Mouse (Mus musculus) intestine, postnatal 0 days (tissue): Measurements from ENCODE around the gene Mmp19. TPM values are rescaled to one million over a fixed set of nuclear protein-coding genes. Genes with fewer than 3 reads are reported as not detected.

ENCODE experiments used
- ATAC-seq: fragments of 200-750 bp; cut with Nextera tagmentation; 2 replicates; pipeline ENCODE4 v1.8.0; 2017; ENCODE audit warnings: mild to moderate bottlenecking, moderate TSS enrichment, moderate library complexity
- H3K27ac ChIP-seq: fragments of 300-500 bp; sonication (generic); 2 replicates; pipeline ENCODE4 v1.5.1; 2014; ENCODE audit warnings: mild to moderate bottlenecking, low read depth, low read length, moderate library complexity
- H3K27me3 ChIP-seq: fragments of 300-500 bp; sonication (generic); replicated peaks from 2 replicates; pipeline ENCODE4 v1.6.1; 2014; ENCODE audit warnings: low read length, mixed read lengths; ENCODE audit not compliant: control insufficient read depth, insufficient read depth
- H3K36me3 ChIP-seq: fragments of 300-500 bp; sonication (generic); 2 replicates; pipeline ENCODE4 v1.6.1; 2014; ENCODE audit warnings: mild to moderate bottlenecking, moderate library complexity; ENCODE audit not compliant: control insufficient read depth, insufficient read depth
- H3K4me1 ChIP-seq: fragments of 300-500 bp; sonication (generic); replicated peaks from 2 replicates; pipeline ENCODE4 v1.6.1; 2014; ENCODE audit warnings: antibody characterized with exemption, low read length, mixed read lengths; ENCODE audit not compliant: control insufficient read depth, insufficient read depth
- H3K4me2 ChIP-seq: fragments of 300-500 bp; sonication (generic); replicated peaks from 2 replicates; pipeline ENCODE4 v1.6.1; 2014; ENCODE audit warnings: low read depth, mild to moderate bottlenecking, moderate library complexity
- H3K4me3 ChIP-seq: fragments of 300-500 bp; sonication (generic); 2 replicates; pipeline ENCODE4 v1.5.1; 2014; ENCODE audit warnings: low read depth, low read length
- H3K9ac ChIP-seq: fragments of 300-500 bp; sonication (generic); 2 replicates; pipeline ENCODE4 v1.6.1; 2014; ENCODE audit warnings: mild to moderate bottlenecking, low read depth, low read length
- H3K9me3 ChIP-seq: fragments of 300-500 bp; sonication (generic); 2 replicates; pipeline ENCODE4 v1.6.1; 2016; ENCODE audit warnings: mixed run types; ENCODE audit not compliant: control insufficient read depth
- CTCF ChIP-seq: sonication (generic); IDR thresholded peaks from 2 replicates; pipeline ENCODE4 v1.5.1; 2016; ENCODE audit warnings: low read depth, mild to moderate bottlenecking, control low read depth, antibody characterized with exemption, moderate library complexity
- WGBS: fragments of 180-500 bp; shearing (Covaris S2); extraction: QIAGEN DNeasy Blood & Tissue Kit; methylation state at CpG from one replicate; pipeline ENCODE4 v1.1.7; 2014; 5-methylcytosine and 5-hydroxymethylcytosine counted together
- polyA plus RNA-seq: library from polyadenylated mRNA; unstranded; fragments of >200 nt; fragmentation: Nextera tagmentation; extraction: Ambion mirVana; gene quantifications from 2 replicates; pipeline ENCODE4 v1.2.1, GENCODE M21; 2015

Mmp19 gene
- polyA plus RNA-seq, 1 experiment from 2014 or later = 1.4 TPM

DNA sequence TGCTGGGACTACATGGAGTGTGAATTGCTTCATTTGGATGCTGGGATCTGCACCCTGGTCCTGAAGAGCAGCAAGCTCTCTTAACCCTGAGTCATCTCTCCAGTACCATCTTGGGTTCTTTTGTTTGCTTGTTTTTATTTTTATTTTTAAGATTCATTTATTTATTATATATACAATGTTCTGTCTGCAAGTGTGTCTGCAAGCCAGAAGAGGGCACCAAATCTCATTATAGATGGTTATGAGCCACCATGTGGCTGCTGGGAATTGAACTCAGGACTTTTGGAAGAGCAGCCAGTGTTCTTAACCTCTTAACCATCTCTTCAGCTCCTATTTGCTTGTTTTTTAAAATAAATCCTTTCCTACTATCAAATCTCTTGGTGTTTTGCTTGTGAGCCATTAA, 46.7 kb downstream of the Mmp19 start:
- no peaks in the 10 kb centered on the region for H3K4me1 ChIP-seq
- H3K9me3 ChIP-seq = no peaks in the 10 kb centered on the region
- no peak overlapping the region for H3K27ac ChIP-seq
- no peaks in the 10 kb centered on the region for H3K27me3 ChIP-seq
- H3K4me3 ChIP-seq = no peak overlapping the region
- H3K9ac ChIP-seq = no peak overlapping the region
- peak; percentile 14; the same call in 1 of the 2 replicates for TF ChIP-seq CTCF
- H3K36me3 ChIP-seq = peaks cover 46% of the 10 kb centered on the region
- no peak overlapping the region for H3K4me2 ChIP-seq
- no peak for ATAC-seq

DNA sequence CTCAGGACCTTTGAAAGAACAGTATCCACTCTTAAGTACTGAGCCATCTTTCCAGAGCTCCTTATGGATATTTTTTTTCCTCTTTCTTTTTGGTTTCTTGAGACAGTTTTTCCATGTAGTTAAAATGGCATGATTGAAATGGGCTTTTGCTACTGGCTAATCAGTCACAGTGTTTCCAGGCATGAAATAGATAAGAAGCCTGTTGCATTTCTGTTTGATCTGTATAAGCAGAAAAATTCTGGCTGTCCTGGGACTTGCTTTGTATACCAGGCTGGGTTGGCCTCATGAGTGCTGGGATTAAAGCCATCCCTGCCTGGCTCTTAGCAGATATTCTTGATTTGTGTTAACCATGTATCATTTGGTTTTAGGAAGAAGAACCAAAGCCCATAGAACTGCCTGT, 48.7 kb downstream of the Mmp19 start:
- ATAC-seq = no peak
- Histone ChIP-seq H3K36me3 (peaks cover 52% of the 10 kb centered on the region), H3K9ac (no peak overlapping the region), H3K4me2 (no peak overlapping the region), H3K27ac (no peak overlapping the region), H3K4me1 (no peaks in the 10 kb centered on the region), H3K27me3 (no peaks in the 10 kb centered on the region), H3K4me3 (no peak overlapping the region), H3K9me3 (no peaks in the 10 kb centered on the region)
- TF ChIP-seq CTCF = no peak

DNA sequence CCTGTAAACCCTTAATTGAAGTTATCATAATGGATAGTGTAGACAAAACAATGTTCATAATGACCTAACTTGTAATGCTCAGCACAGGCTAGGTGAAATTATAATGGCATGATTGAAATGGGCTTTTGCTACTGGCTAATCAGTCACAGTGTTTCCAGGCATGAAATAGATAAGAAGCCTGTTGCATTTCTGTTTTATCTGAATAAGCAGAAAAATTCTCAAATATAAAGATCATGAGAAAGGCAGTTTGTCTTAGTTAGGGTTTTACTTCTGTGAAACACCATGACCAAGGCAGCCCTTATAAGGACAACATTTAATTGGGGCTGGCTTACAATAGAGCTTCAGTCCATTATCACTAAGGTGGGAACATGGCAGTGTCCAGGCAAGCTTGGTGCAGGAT, 49.9 kb downstream of the Mmp19 start:
- TF ChIP-seq CTCF = no peak
- Histone ChIP-seq H3K9me3 (no peaks in the 10 kb centered on the region), H3K4me2 (no peak overlapping the region), H3K36me3 (peaks cover 42% of the 10 kb centered on the region), H3K4me1 (no peaks in the 10 kb centered on the region), H3K9ac (no peak overlapping the region), H3K27ac (no peak overlapping the region; the same call in 1 of the 2 replicates), H3K27me3 (no peaks in the 10 kb centered on the region), H3K4me3 (no peak overlapping the region)
- ATAC-seq = no peak

DNA sequence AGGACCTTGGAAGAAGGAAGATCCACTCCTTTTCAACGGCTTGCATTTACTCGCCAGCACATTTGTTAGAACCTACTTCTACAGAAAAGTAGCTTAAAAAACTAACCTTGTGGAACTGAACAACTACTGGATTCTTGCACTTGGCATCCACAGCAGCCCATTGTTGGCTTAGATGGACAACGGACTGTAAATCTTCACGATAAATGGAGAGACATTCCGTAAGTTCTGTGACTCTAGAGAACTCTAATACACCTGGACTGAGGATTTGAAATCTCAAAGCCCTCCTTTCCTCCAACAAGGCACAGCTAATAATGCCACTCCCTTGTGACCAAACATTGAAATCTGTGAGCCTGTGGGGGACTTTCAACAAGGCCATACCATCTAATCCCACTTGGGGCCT, 52.5 kb downstream of the Mmp19 start:
- Histone ChIP-seq H3K4me1 (no peaks in the 10 kb centered on the region), H3K27me3 (no peaks in the 10 kb centered on the region), H3K9me3 (no peaks in the 10 kb centered on the region), H3K36me3 (peaks cover 46% of the 10 kb centered on the region), H3K27ac (no peak overlapping the region), H3K4me3 (no peak overlapping the region), H3K4me2 (no peak overlapping the region), H3K9ac (no peak overlapping the region)
- no peak for TF ChIP-seq CTCF
- ATAC-seq = no peak
- WGBS = 87% methylated on average over 5 of the region's 5 CpGs

DNA sequence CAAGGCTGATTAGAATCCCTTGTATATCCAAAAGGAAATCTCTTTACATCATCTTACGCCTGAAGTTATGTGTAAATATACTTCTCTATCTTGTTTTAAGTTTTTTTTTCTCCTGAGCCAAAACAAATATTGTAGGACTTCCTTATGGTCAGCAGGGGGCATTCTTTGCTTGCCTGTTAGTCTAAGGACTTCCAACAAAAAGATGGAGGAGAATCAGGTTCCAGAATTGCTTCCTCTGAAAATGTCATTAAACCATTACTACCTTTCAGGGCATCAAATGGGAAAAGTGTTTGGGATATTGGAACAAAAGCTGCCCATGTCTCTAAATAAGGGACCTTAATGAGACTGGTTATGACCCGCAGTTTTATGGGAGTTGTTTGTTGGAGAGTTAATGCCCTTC, 54.8 kb downstream of the Mmp19 start:
- TF ChIP-seq CTCF = peak; percentile 78
- 70% methylated on average over 2 of the region's 2 CpGs for WGBS

DNA sequence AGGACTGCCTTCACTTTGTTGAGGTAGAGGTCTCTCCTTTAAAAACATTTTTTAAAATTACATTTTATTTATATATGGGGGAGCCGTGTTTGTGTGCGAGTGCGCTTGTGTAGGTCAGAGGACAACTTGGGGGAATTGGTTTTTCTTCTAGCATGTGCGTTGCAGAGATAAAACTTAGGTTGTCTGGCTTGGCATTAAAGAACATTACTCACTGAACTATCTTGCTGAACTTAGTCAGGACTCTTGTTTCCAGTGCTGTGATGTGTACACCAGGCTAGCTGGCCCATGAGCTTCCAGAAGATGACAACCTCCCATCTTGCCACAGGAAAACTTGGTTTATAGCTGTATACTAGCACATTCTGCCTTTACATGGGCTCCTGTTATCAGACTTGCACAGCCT, 56.0 kb downstream of the Mmp19 start:
- no peaks in the 10 kb centered on the region for H3K9me3 ChIP-seq
- H3K4me2 ChIP-seq = no peak overlapping the region
- no peak for TF ChIP-seq CTCF
- H3K9ac ChIP-seq = no peak overlapping the region
- no peaks in the 10 kb centered on the region for H3K27me3 ChIP-seq
- no peak overlapping the region for H3K27ac ChIP-seq
- 95% methylated on average over 4 of the region's 4 CpGs for WGBS
- no peaks in the 10 kb centered on the region for H3K4me1 ChIP-seq
- peaks cover 56% of the 10 kb centered on the region for H3K36me3 ChIP-seq
- ATAC-seq = no peak
- no peak overlapping the region for H3K4me3 ChIP-seq

More for the DNA sequence above, 54.8 kb downstream of the Mmp19 start:
- H3K9ac ChIP-seq = no peak overlapping the region
- H3K27ac ChIP-seq = no peak overlapping the region
- H3K36me3 ChIP-seq = peaks cover 55% of the 10 kb centered on the region
- ATAC-seq = no peak
- no peaks in the 10 kb centered on the region for H3K9me3 ChIP-seq
- no peaks in the 10 kb centered on the region for H3K27me3 ChIP-seq
- H3K4me3 ChIP-seq = no peak overlapping the region
- no peaks in the 10 kb centered on the region for H3K4me1 ChIP-seq
- no peak overlapping the region for H3K4me2 ChIP-seq

DNA sequence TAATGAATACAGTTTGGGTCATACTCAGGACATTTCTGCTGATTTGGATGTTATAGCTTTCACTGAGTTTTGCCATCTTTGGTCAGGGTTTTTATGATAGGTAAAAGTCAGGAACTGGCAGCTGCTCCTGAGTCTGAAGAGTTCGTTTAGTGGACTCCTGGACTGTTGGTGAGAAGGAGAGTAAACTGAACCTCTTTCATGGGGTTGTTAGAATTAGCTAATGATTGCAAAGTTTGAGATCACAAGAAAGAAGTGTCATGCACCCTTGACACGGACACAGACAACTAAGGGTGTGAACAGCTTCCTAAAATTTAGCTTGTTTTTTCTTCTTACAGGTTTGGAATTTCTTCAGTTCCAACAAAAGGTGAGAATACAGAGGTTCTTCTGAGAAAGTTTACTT, 57.7 kb downstream of the Mmp19 start:
- no peak for ATAC-seq
- H3K27ac ChIP-seq = no peak overlapping the region
- H3K9me3 ChIP-seq = no peaks in the 10 kb centered on the region
- TF ChIP-seq CTCF = no peak
- H3K27me3 ChIP-seq = no peaks in the 10 kb centered on the region
- 43% methylated on average over 2 of the region's 2 CpGs for WGBS
- no peaks in the 10 kb centered on the region for H3K4me1 ChIP-seq
- H3K36me3 ChIP-seq = peaks cover 44% of the 10 kb centered on the region
- no peak overlapping the region for H3K4me3 ChIP-seq
- H3K9ac ChIP-seq = no peak overlapping the region
- H3K4me2 ChIP-seq = no peak overlapping the region
